Mouse (Mus musculus) C2C12 (cell line): ENCODE measurements at regions not wholly inside any gene's neighbourhood (a gene's known extent, or its start where the extent isn't known, plus 50 kb on each side); places are given as distances from the start of the nearest gene placed in this dataset.

ENCODE experiments used
- H3K27me3 ChIP-seq: one replicate; pipeline ENCODE4 v1.6.1; 2011; ENCODE audit not compliant: control insufficient read depth, insufficient read depth, insufficient read length
- H3K36me3 ChIP-seq: one replicate; pipeline ENCODE4 v1.6.1; 2011; ENCODE audit not compliant: control insufficient read depth, insufficient read depth
- H3K4me3 ChIP-seq: one replicate; pipeline ENCODE4 v1.5.1; 2011; ENCODE audit warnings: mild to moderate bottlenecking, control low read depth; ENCODE audit not compliant: poor library complexity, insufficient read depth, severe bottlenecking
- H3K79me2 ChIP-seq: one replicate; pipeline ENCODE4 v1.6.1; 2011; ENCODE audit not compliant: control insufficient read depth, insufficient read depth
- H3K79me3 ChIP-seq: one replicate; pipeline ENCODE4 v1.6.1; 2011; ENCODE audit warnings: low read depth, control low read depth
- H3ac ChIP-seq: one replicate; pipeline ENCODE3; 2011; ENCODE audit warnings: low read depth; ENCODE audit not compliant: control insufficient read depth, insufficient read length
- CEBPB ChIP-seq: IDR thresholded peaks from one replicate; pipeline ENCODE4 v1.6.1; 2011; ENCODE audit warnings: low read depth, mild to moderate bottlenecking, control low read depth, moderate library complexity
- CTCF ChIP-seq: IDR thresholded peaks from one replicate; pipeline ENCODE4 v1.5.1; 2011; ENCODE audit not compliant: control insufficient read depth, insufficient read depth, insufficient read length
- FOSL1 ChIP-seq: IDR thresholded peaks from one replicate; pipeline ENCODE4 v1.8.0; 2011; ENCODE audit warnings: mild to moderate bottlenecking, low read length; ENCODE audit not compliant: poor library complexity, insufficient read depth, severe bottlenecking
- MAX ChIP-seq: IDR thresholded peaks from one replicate; pipeline ENCODE4 v1.6.1; 2011; ENCODE audit warnings: mild to moderate bottlenecking, control low read depth
- MYOD1 ChIP-seq: IDR thresholded peaks from one replicate; pipeline ENCODE4 v1.6.1; 2011; ENCODE audit warnings: low read depth; ENCODE audit not compliant: control insufficient read depth, insufficient read length
- MYOG ChIP-seq: IDR thresholded peaks from one replicate; pipeline ENCODE4 v1.6.1; 2011; ENCODE audit not compliant: control insufficient read depth, insufficient read length; ENCODE audit errors: extremely low read depth
- USF1 ChIP-seq: IDR thresholded peaks from one replicate; pipeline ENCODE4 v1.6.1; 2011; ENCODE audit warnings: low read depth, mild to moderate bottlenecking, control low read depth, moderate library complexity

DNA sequence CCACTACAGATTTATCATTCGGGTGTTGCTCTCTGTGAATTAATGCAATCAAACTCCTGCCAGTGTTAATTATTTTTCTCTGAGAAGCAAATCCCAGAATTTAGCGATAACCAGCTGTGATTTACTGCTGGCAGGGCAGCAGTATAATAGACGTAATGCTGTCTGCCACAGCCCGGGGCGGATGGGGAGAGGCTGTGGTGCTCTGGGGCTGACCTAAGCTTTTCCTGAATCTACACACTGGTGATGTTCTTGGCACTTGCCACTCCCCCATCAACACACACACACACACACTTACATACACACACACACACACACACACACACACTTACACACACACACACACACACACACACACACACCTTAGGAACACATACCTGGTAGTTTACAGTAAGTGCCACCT is 101.4 kb upstream of the Dynlrb2 start:
- Histone ChIP-seq H3K79me2 (no peaks in the 10 kb centered on the region), H3ac (no peak overlapping the region), H3K27me3 (no peaks in the 10 kb centered on the region), H3K36me3 (no peaks in the 10 kb centered on the region), H3K79me3 (no peaks in the 10 kb centered on the region), H3K4me3 (no peak overlapping the region)
- TF ChIP-seq MYOG (no peak), FOSL1 (no peak), CEBPB (no peak), USF1 (no peak), CTCF (no peak), MAX (no peak), MYOD1 (no peak)

DNA sequence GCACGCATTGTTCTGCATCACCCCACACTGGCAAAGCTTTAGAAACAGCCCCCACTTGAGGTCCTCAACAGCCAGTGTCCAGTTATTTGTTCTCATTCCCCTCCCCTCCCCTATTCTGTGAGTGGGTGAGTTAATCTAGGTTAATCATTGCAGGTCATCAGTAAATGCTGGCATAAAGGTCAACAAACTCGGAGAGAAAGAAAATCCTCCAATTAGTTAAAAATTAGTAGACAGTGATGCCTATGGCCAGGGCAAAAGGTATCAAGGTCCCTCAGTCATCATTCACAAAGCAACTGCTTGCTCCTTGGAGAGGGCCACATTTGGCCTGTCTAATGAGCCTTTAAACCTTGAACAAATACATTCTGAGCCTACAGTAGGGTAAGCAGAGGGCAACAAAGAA is 105.3 kb upstream of the Dynlrb2 start:
- TF ChIP-seq MAX (no peak), USF1 (no peak), CTCF (no peak), FOSL1 (no peak), CEBPB (no peak), MYOD1 (no peak), MYOG (no peak)
- no peaks in the 10 kb centered on the region for H3K27me3 ChIP-seq
- H3K4me3 ChIP-seq, result no peak overlapping the region
- H3K79me3 ChIP-seq, result no peaks in the 10 kb centered on the region
- no peak overlapping the region for H3ac ChIP-seq
- no peaks in the 10 kb centered on the region for H3K79me2 ChIP-seq
- H3K36me3 ChIP-seq, result no peaks in the 10 kb centered on the region

GRCm38 (mm10) chr8:116398565-116399205 is 106.1 kb upstream of the Dynlrb2 start:
- TF ChIP-seq MAX (no peak), CEBPB (no peak), CTCF (no peak), USF1 (no peak), FOSL1 (no peak), MYOG (no peak), MYOD1 (no peak)

GRCm38 (mm10) chr8:116385193-116385955 is 119.4 kb upstream of the Dynlrb2 start:
- no peak for TF ChIP-seq MAX
- TF ChIP-seq CEBPB, result no peak
- TF ChIP-seq USF1, result no peak
- TF ChIP-seq MYOG, result no peak
- no peak for TF ChIP-seq FOSL1
- no peak for TF ChIP-seq CTCF
- TF ChIP-seq MYOD1, result no peak
- Histone ChIP-seq H3K4me3 (no peak overlapping the region), H3K79me2 (no peaks in the 10 kb centered on the region), H3K36me3 (no peaks in the 10 kb centered on the region), H3K27me3 (no peaks in the 10 kb centered on the region), H3ac (no peak overlapping the region), H3K79me3 (no peaks in the 10 kb centered on the region)

More at GRCm38 (mm10) chr8:116398565-116399205, 106.1 kb upstream of the Dynlrb2 start:
- H3K79me3 ChIP-seq, result no peaks in the 10 kb centered on the region
- no peak overlapping the region for H3ac ChIP-seq
- no peaks in the 10 kb centered on the region for H3K27me3 ChIP-seq
- no peaks in the 10 kb centered on the region for H3K79me2 ChIP-seq
- H3K36me3 ChIP-seq, result no peaks in the 10 kb centered on the region
- H3K4me3 ChIP-seq, result no peak overlapping the region

DNA sequence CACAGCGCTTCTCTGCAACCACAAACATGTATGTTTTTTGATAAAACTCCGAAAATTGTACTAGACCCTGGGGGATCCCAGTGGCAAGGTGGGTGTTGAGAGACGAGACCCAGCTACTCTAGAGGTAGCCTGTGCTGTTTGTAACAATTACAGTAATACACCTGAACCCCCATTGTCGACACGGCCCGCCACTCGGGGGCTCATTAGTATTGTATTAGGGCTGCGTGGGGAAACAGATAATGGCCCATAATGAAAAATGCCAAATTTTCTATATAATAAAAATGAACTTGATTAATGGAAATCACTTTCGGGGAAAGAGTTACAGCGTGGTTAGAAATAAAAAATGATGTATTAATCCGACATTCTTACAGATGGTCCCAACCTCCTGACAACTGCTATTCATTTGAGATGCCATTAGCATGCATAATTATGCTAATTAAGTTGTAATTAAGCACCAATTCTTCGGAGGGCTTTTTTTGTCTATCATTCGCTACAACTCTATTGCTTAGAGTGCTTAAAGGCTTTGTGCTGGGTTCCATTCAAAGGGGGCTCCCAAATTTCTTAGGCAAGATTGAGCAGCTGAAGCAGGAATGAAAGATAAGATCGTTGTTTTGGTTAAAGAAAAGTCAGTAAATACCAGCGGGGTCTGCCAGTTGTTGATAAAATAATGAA is 120.2 kb upstream of the Dynlrb2 start:
- Histone ChIP-seq H3K27me3 (no peaks in the 10 kb centered on the region), H3K4me3 (no peak overlapping the region), H3ac (no peak overlapping the region), H3K79me3 (no peaks in the 10 kb centered on the region), H3K79me2 (no peaks in the 10 kb centered on the region), H3K36me3 (no peaks in the 10 kb centered on the region)
- TF ChIP-seq MAX (no peak), USF1 (no peak), CEBPB (no peak), CTCF (no peak), MYOG (no peak), FOSL1 (no peak), MYOD1 (no peak)
